Mouse (Mus musculus) heart, embryonic 14.5 days (tissue): ENCODE data around the gene Daglb. TPM values are rescaled to one million over a fixed set of nuclear protein-coding genes. Genes with fewer than 3 reads are reported as not detected.

Source experiments
- ATAC-seq: fragments of 200-750 bp; cut with Nextera tagmentation; 2 replicates; pipeline ENCODE4 v1.8.0; 2017; ENCODE audit warnings: low read depth, moderate TSS enrichment; ENCODE audit not compliant: insufficient number of reproducible peaks, insufficient read depth, low FRiP score
- H3K27ac ChIP-seq, 2 experiments: fragments of 200-500 bp in 1 of 2; fragments of 300-500 bp in 1 of 2; sonication (generic) in 1 of 2; replicated peaks in 1 of 2; 2 replicates each; pipeline ENCODE4 v1.5.1; 2012 to 2014; ENCODE audit warnings: low read depth in 2 of 2, low read length in 2 of 2, control low read depth in 1 of 2, mild to moderate bottlenecking in 1 of 2, mixed read lengths in 1 of 2; ENCODE audit not compliant: control insufficient read depth in 1 of 2, insufficient read depth in 1 of 2
- H3K27me3 ChIP-seq: fragments of 300-500 bp; sonication (generic); 2 replicates; pipeline ENCODE4 v1.6.1; 2014; ENCODE audit warnings: mild to moderate bottlenecking, low read length, control low read depth; ENCODE audit not compliant: control insufficient read depth, insufficient read depth
- H3K36me3 ChIP-seq: fragments of 300-500 bp; sonication (generic); 2 replicates; pipeline ENCODE4 v1.6.1; 2014; ENCODE audit warnings: mild to moderate bottlenecking, control low read depth, low read length, mixed read lengths; ENCODE audit not compliant: control insufficient read depth, insufficient read depth
- H3K4me1 ChIP-seq, 2 experiments: fragments of 200-500 bp in 1 of 2; fragments of 300-500 bp in 1 of 2; sonication (generic) in 1 of 2; 2 replicates each; pipeline ENCODE4 v1.6.1; 2012 to 2014; ENCODE audit warnings: low read length in 2 of 2, control low read depth in 1 of 2, mixed read lengths in 1 of 2; ENCODE audit not compliant: control insufficient read depth in 2 of 2, insufficient read depth in 2 of 2
- H3K4me2 ChIP-seq: fragments of 300-500 bp; sonication (generic); 2 replicates; pipeline ENCODE4 v1.6.1; 2014; ENCODE audit warnings: mild to moderate bottlenecking, low read length
- H3K4me3 ChIP-seq, 2 experiments: fragments of 200-500 bp in 1 of 2; fragments of 300-500 bp in 1 of 2; sonication (generic) in 1 of 2; 2 replicates each; pipeline ENCODE4 v1.5.1; 2012 to 2014; ENCODE audit warnings: low read length in 2 of 2, mild to moderate bottlenecking in 2 of 2, control low read depth in 1 of 2, low read depth in 1 of 2, moderate library complexity in 1 of 2; ENCODE audit not compliant: control insufficient read depth in 1 of 2, insufficient read depth in 1 of 2
- H3K9ac ChIP-seq: fragments of 300-500 bp; sonication (generic); 2 replicates; pipeline ENCODE4 v1.6.1; 2014; ENCODE audit warnings: mild to moderate bottlenecking, low read length
- H3K9me3 ChIP-seq: fragments of 300-500 bp; sonication (generic); 2 replicates; pipeline ENCODE4 v1.6.1; 2016; ENCODE audit warnings: low read length, control low read depth; ENCODE audit not compliant: control insufficient read depth
- WGBS: fragments of 180-500 bp; shearing (Covaris S2); extraction: QIAGEN DNeasy Blood & Tissue Kit; methylation state at CpG from one replicate; pipeline ENCODE4 v1.1.7; 2014; 5-methylcytosine and 5-hydroxymethylcytosine counted together
- polyA plus RNA-seq: library from polyadenylated mRNA; unstranded; fragments of >200 nt; fragmentation: Nextera tagmentation; extraction: Ambion mirVana; gene quantifications from 2 replicates; pipeline ENCODE4 v1.2.1, GENCODE M21; 2014

The Daglb gene
- polyA plus RNA-seq, 1 experiment from 2014 or later: 10.8 TPM

DNA sequence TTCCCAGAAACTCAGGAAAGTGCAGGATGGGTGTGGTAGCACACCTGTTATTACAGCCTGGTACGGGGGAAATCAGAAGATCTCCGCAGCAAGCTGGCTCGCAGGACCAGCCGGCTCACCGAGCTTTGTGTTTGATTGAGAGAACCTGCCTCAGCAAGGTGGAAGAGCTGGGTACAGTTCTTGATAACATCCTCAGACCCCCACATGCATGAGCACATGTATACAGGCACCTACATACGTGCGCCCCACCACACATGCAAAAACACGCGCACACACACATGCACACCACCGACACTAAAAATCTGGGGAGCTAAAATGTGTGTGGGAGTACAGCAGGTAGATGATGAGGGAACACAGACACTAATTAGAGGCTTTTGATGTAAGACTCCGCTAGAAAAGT is 713 bp upstream of the Daglb start:
- Histone ChIP-seq H3K27ac (peak overlapping the region in 1 of 2 experiments; percentile 60; a peak in 1 of 4 replicates), H3K36me3 (peaks cover 20% of the 10 kb centered on the region), H3K9ac (peak overlapping the region; percentile 80), H3K4me3 (peak overlapping the region; percentile 66 to 74), H3K27me3 (no peaks in the 10 kb centered on the region), H3K9me3 (no peaks in the 10 kb centered on the region), H3K4me2 (peak overlapping the region; percentile 88), H3K4me1 (peaks cover 3 to 13% of the 10 kb centered on the region in 2 experiments; a peak in 2 of 4 replicates)
- 76% methylated on average over 11 of the region's 11 CpGs for WGBS
- ATAC-seq: no peak

DNA sequence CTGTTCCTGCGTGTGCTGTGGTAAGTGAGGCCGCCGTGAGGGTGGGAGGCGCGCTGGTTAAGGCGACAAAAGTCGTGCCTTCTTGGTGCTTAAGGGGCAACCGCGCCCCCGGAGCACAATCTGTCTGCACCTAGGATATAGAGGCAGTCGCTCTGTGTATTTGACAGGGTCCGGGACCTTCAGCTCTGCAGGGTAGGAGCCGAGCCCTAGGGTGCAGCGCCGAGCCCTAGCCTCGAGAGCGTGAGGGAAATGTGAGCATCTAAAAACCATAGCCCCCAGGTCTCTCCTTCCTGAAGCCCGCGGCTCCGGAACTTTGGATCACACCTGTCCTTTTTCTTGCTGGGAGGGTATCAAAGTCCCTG is 354 bp downstream of the Daglb start:
- Histone ChIP-seq H3K4me2 (peak overlapping the region; percentile 88), H3K4me1 (peaks cover 3 to 13% of the 10 kb centered on the region in 2 experiments; a peak in 2 of 4 replicates), H3K4me3 (peak overlapping the region; percentile 66 to 74), H3K27ac (peak overlapping the region; percentile 2 to 60), H3K9me3 (no peaks in the 10 kb centered on the region), H3K27me3 (no peaks in the 10 kb centered on the region), H3K9ac (peak overlapping the region; percentile 80), H3K36me3 (peaks cover 25% of the 10 kb centered on the region)
- under 1% methylated on average over 20 of the region's 20 CpGs for WGBS
- ATAC-seq: peak; percentile 39; the same call in 1 of the 2 replicates

DNA sequence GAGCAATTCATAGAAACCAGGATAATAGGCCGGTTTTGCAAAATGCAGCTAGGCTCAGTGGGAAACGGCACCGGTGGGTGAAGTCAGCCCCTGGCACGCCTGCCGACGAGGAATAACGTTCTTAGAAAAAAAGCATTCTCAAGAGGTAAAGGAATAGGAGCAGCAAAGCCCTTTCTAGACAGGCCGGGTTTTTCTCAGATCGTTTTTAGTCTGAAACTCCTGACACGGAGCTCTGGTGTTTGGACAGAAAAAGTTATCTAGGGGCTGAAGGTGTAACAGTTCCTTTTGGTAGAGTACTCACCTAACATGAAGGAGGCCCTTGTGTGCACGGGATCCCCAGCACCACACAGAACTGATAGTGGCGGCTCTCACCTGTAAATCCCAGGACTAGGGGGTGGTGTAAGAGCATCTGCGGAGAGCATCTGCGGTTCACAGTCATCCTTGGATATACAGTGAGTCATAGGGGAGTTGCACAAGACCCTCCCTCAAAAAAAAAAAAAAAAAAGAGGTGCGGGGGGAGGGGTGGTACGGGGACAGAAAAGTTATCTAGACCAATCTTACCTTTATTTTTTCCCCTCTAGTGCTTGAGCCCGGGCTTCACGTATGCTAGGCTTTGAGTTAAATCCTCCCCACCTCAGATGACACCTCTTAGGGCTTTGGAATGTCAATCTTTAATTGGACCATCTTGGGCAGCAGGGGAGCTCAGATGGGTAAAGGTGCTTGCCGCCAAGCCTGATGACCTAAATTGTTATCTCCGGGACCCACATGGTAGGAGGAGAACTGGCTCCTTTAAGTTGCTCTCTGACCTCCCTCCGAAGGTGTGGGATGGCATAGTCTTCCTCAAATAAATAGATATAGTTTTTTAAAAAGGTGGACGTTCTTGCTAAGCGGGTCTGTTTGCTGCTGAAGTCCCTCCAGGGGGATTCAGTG is 1.0 kb downstream of the Daglb start:
- Histone ChIP-seq H3K4me2 (peak overlapping the region; percentile 88), H3K36me3 (peaks cover 27% of the 10 kb centered on the region), H3K27ac (no peak overlapping the region), H3K4me1 (peaks cover 5 to 14% of the 10 kb centered on the region in 2 experiments; a peak in 3 of 4 replicates), H3K9ac (peak overlapping the region; percentile 80), H3K27me3 (no peaks in the 10 kb centered on the region), H3K4me3 (peak overlapping the region; percentile 66 to 74), H3K9me3 (no peaks in the 10 kb centered on the region)
- 30% methylated on average over 23 of the region's 23 CpGs for WGBS
- no peak for ATAC-seq

DNA sequence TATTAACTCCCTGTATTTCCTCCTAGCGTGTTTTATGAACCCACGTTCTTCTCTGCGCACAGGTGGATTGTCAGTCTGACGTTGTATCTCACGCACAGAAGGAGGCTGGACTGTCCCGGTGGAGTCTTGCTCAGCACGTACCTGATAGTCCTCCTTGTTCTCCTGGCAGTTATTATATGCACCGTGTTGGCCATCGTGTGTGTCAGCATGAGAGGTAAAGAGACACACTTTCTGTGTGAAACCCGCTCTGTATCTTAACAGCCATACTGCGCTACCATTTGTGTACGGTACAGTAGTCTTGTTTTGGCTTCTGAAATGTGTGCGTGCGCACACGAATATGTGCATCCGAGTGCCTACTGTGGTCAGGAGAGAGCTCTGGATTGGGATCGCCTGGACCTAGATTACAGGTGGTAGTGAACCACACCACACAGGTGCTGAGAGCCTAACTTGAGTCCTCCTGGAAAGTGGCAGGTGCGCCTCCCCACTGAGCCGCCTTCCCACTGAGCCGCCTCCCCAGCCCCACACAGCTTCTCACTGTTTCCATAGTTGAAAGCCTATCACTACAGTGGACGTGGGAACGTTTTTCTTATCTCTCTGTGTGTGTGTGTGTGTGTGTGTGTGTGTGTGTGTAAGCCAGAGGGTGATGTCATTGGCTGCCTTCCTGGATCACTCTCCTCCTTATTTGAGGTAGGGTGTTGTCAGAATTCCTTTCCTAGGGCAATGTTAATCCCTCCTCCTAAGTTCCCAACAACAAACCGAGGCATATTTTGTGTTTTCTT is 2.7 kb downstream of the Daglb start:
- WGBS: 83% methylated on average over 23 of the region's 23 CpGs
- Histone ChIP-seq H3K36me3 (peaks cover 27% of the 10 kb centered on the region), H3K4me2 (no peak overlapping the region), H3K9me3 (no peaks in the 10 kb centered on the region), H3K9ac (no peak overlapping the region), H3K4me1 (peaks cover 13 to 25% of the 10 kb centered on the region in 2 experiments), H3K4me3 (no peak overlapping the region), H3K27ac (no peak overlapping the region), H3K27me3 (no peaks in the 10 kb centered on the region)
- ATAC-seq: no peak

DNA sequence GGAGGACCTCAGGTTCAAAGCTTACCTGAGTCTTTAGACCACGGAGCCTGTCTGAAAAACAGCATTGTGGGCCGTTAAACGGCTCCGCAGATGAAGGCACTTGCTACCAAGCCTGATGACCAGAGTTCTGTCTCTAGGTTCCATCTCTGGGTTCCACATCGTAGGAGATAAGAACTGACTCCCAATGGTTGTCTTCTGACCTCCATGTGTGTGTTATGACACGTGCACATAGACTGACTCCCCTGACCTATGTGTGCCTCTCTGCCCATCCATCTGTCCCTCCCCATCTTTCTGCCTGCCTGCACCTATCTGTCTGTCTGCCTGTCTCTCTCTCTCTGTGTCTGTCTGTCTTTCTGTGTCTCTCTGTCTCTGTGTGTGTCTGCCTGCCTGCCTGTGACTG is 3.5 kb downstream of the Daglb start:
- Histone ChIP-seq H3K9me3 (no peaks in the 10 kb centered on the region), H3K9ac (no peak overlapping the region), H3K4me2 (no peak overlapping the region), H3K4me1 (peaks cover 13 to 25% of the 10 kb centered on the region in 2 experiments), H3K27ac (no peak overlapping the region), H3K36me3 (peaks cover 28% of the 10 kb centered on the region), H3K27me3 (no peaks in the 10 kb centered on the region), H3K4me3 (no peak overlapping the region)
- WGBS: 81% methylated on average over 6 of the region's 6 CpGs
- no peak for ATAC-seq

DNA sequence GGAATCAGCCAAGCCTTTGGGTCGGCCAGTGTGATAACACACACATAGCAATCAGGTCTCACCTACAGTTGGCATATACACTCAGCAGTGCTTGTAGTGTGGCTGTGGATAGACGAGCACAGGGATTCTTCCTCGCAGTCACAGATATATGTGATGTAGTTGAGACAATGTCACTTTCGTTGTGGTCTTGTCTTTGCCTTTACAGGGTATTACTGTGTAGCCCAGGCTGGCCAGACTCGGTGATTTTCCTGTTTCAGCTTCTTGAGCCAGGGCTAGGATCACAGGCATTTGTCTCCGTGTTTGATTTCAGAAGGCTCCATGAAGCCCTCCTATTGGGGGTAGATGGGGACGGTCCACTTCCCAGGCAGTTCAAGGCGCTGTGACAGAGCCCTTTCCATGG is 5.2 kb downstream of the Daglb start:
- WGBS: 85% methylated on average over 8 of the region's 8 CpGs
- peaks cover 44% of the 10 kb centered on the region for H3K36me3 ChIP-seq
- no peak overlapping the region for H3K27ac ChIP-seq
- no peaks in the 10 kb centered on the region for H3K27me3 ChIP-seq
- H3K9me3 ChIP-seq: no peaks in the 10 kb centered on the region
- no peak overlapping the region for H3K4me2 ChIP-seq
- no peak for ATAC-seq
- H3K4me1 ChIP-seq: peaks cover 13 to 21% of the 10 kb centered on the region in 2 experiments
- H3K4me3 ChIP-seq: no peak overlapping the region
- no peak overlapping the region for H3K9ac ChIP-seq

DNA sequence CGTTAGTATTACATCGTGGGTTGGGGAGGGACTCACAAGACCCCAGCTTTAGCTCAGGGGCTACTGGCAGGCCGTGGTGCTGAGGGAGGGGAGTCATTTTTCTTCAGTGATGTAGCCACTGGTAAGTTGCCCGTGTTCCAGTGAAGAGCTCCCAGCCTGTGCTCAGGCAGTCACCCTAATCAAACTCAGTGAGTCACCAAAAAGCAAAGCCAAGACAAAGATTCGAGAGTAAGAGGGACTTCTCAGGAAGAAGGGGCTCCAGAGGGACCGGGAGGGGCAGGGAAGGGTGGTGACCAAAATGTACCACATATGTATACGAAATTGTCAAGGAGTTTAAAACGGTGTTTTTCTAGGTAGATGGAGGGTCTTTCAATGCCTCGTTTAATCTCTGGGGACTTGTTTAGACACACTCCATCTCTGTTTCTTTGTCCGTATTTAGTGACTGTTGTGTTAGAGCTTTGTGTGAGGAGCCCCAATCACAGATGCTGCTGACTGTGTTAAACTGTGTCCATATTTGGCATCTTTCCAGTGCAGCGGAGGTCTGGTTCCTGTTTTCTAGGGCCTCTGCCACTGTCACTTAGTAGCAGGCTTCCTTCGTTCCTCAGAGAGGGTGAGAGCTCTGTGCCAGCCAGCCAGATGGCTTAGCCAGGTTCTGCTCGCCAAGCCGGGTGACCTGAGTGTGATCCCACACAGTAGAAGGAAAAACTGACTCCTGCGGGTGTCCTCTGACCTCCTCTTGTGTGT is 6.2 kb downstream of the Daglb start:
- Histone ChIP-seq H3K27me3 (no peaks in the 10 kb centered on the region), H3K36me3 (peaks cover 54% of the 10 kb centered on the region), H3K9me3 (no peaks in the 10 kb centered on the region), H3K4me2 (no peak overlapping the region), H3K4me3 (no peak overlapping the region), H3K9ac (0 out of 2 replicates have a peak overlapping the region, but pooled peaks have one; percentile 7), H3K4me1 (peaks cover 10 to 16% of the 10 kb centered on the region in 2 experiments), H3K27ac (peak overlapping the region; percentile 75 to 89)
- peak; percentile 71 for ATAC-seq
- WGBS: 36% methylated on average over 15 of the region's 15 CpGs
